Mouse (Mus musculus): Measurements from ENCODE around the gene Ptprs. TPM values are rescaled to one million over a fixed set of nuclear protein-coding genes. Genes with fewer than 3 reads are reported as not detected.
A peak's percentile ranks its signal among the peaks of the same experiment; 100 is the strongest.

Ptprs gene
- total RNA-seq, 2 experiments from 2014 or later = 60.3 to 64.8 TPM

GRCm38 (mm10) chr17:56494480-56494879 lies 18.2 kb upstream of the Ptprs start:
- DNase-seq = no peak
- intact Hi-C loops (cut with DNase I) = no loop called here

- intact Hi-C loops (cut with DNase I) = no loop called here
- no peak for DNase-seq
Observed at GRCm38 (mm10) chr17:56493841-56494240, 17.6 kb upstream of the Ptprs start.

GRCm38 (mm10) chr17:56490438-56491152 lies 14.3 kb upstream of the Ptprs start:
- DNase-seq = no peak
- intact Hi-C loops (cut with DNase I) = no loop called here

DNA sequence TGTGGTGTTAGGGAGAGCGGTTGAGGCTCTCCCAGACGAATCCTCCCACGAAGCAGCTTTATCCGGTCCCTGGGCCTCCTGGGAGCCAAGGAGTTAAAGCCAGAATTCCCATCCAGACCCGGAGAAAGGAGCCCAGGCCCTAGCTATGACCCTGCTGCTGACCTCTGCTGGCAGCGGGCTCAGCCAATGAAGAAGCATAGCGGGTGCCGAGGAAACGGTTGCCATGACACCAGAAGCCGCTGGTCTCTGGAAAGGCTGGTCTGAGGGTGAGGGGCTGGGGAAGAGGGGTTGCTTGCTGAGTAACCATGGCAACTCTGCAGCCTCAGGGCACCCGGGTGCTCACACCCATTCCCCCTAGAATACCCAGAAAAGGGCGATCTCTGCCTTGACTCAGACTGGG lies 11.7 kb upstream of the Ptprs start:
- intact Hi-C loops (cut with DNase I) = no loop called here
- no peak for DNase-seq

DNA sequence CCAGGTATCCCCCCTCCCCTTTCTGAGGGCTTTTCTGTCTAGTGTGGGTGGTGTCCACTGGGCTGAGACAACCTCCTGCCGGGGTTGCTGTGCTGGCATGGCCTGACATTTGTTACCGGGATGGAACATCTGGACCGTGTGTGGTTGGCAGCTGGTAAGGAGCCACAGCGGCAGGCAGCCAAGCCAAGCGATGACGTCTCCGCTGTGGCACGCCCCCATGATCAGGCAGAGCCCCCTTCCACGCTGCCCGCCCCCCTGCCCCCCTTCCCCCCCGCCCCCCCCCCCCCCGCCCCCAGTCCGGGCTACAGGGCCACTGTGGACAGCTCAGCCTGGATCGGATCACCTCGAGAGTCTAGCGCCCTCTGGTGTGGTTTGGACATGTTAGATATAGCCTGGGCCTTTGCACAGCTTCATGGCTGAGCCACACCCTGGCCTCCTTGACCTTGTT lies 11.2 kb upstream of the Ptprs start:
- DNase-seq = peak in 1 of 2 experiments; percentile 69
- intact Hi-C loops (cut with DNase I) = no loop called here

DNA sequence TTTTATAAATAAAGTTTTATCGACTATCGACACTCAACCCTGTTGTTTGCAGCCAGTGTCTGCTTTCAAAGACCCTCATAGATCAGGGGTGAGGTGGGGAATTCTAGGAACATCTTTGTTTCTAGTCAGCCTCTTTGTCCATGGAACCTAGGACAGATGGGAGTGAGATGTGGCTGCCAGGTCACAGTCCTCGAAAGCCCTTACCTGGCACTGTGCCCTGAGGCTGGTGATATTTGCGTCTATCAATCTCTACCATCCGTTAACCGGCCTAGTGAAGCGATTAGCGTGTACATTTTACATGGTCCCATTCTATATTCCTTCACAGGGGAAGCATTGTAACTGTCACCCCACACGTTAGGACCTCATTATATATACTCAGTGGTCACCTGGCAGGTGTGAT lies 9.6 kb upstream of the Ptprs start:
- DNase-seq = no peak
- intact Hi-C loops (cut with DNase I) = no loop called here

DNA sequence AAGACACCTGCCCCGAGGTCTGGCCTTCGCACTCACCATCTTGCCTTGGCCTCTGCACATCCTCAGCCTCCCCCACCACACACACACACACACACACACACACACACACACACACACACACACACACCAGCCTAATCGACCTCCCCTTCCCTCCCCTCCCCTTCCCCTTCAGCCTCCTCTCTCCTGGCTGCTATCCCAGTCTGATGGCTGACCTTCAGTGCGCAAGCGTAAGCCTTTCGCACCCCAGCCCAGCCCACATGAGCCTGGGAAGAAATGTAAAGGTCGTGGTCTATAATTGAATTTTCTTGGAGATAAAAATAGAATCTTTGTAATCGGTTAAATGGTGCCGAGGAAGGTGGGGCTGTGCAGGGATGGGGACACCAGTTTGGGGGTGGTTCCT lies 8.8 kb upstream of the Ptprs start:
- intact Hi-C loops (cut with DNase I) = no loop called here
- DNase-seq = no peak

GRCm38 (mm10) chr17:56482671-56483070 lies 6.4 kb upstream of the Ptprs start:
- DNase-seq = no peak
- intact Hi-C loops (cut with DNase I) = loop anchor here (5.0 kb wide), 1 partner anchor 70 kb away; the partner anchor contains the start of gene Gm20219

DNA sequence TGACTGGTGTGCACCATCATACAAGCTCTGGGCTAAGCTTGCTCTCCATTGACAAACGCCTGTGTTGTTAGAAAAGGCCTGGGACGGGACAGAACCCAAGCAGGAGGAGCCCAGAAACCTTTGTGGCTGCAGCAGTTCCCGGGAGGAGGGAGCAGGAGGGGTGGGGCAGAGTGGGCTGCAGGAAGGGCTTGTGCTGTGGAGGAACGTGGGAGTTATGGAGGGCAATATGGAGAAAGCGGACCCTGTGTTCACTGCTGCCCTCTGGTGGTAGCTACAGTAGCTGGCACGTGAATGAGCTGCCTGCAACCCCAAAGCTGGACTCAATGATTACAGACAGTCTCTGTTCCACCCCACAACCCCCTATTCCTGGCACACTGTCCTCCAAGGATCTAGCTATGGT lies 3.1 kb upstream of the Ptprs start:
- intact Hi-C loops (cut with DNase I) = loop anchor here (1.0 to 2.0 kb wide), 2 partner anchors 55 to 122 kb away; no protein-coding TSS in a partner anchor
- peak; percentile 75 to 87 for DNase-seq

- intact Hi-C loops (cut with DNase I) = loop anchor here (2.0 kb wide), 1 partner anchor 53 kb away; no protein-coding TSS in a partner anchor
- DNase-seq = no peak
Observed at GRCm38 (mm10) chr17:56478191-56478611, 1.9 kb upstream of the Ptprs start.

GRCm38 (mm10) chr17:56477191-56477818 lies 1.0 kb upstream of the Ptprs start:
- DNase-seq = no peak
- intact Hi-C loops (cut with DNase I) = no loop called here

DNA sequence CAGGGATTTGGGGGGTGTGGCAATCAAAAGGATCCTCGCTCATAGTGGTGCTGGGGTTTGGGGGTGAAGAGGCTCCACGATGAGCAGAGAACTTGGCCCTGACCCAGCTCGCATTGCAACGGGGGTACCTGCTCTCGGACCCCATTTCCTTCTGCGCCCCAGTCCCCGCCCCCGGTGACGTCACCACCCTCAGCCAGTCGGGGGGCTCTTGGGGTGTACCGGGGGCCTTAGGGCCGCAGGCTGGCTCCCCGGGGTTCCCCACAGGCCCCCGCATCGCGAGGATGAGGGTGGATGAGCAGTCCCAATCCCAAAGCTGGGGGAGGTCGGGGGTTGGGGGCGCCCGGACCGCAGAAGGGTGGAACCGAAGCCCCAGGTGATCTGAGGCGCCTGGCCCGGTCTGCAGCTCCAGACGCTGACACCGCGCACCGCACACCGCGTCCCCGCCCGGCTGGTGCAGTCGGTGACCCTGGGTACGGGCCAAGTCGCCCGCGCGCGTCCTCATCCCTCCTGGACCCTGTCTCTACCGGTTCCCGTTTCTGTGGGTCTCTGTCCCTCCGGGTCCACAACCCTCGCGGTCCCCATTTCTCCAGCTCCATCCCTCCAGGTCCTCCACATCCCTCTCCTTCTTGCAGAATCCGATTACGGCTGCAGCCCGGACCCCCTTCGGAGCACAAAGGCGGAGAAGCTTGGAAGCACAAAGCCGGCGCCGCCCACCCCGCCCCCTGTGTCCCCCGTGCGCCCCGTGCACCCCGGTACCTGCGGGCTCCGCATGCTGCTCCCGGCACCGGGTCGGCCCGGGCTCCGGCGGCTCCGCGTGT lies 490 bp downstream of the Ptprs start:
- peak in 1 of 2 experiments; percentile 42 for DNase-seq
- intact Hi-C loops (cut with DNase I) = loop anchor here (1.0 kb wide), 1 partner anchor 14 kb away; no protein-coding TSS in a partner anchor

DNA sequence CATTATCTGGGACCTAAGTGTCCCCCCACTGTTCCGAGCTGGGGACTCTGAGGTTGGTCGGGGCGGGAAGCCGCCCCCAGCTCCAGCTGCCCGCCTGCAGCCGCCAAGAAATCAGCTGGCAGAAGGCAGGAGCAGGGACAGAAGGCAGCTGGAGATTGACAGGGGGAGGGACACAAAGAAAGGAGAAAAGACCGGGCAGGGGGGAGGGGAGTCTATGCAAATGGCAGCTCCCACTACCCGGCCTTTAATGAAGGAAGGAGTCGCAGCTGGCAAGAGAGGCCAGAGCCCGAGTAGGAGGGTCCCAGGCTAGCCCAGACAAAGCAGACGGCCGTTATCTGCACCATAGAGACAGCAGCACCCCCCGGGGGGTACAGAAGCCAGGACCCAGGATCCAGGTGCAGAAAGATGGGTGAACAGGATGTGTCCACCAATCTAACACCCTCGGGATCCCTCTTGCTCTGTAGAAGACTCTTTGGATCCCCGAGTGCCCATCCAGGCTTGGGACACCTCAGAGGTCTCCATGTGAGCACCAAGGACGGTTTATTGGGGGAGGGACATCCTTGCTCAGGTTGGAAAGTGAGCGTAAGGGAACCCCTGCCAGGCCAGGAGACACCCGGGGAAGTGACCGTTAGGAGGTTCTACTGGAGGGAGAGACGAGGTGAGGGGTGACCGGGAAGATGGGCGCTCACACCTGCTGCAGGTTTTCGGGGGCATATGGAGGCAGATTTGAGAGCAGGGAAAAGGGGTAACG lies 1.3 kb downstream of the Ptprs start:
- intact Hi-C loops (cut with DNase I) = loop anchor here (1.0 kb wide), 1 partner anchor 14 kb away; no protein-coding TSS in a partner anchor
- peak; percentile 45 to 62 for DNase-seq

DNA sequence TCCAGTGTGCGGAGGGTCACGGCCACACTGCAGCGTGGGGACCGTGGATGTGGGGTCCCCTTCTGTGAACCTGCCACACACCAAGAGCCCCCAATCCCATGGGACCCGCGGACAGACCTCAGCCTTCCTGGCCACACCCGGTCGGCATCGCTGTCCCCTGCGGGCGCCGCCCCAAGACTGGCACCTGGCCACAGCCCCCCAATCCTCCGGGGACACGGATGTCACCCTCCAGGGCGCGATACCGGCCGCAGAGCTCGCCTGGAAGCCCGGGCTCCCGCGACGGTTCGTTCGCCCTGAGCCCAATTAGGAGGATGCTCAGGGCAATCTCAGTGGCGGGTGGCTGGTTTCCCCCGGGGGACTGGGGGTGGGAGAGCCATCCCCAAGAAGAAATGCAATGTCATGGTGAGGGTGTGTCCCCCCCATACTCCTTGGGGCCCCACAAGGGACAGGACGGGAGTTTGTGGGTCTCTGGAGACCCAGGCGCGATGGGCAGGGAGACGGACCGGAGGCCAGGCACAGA lies 1.9 kb downstream of the Ptprs start:
- intact Hi-C loops (cut with DNase I) = no loop called here
- no peak for DNase-seq

GRCm38 (mm10) chr17:56473611-56473905 lies 2.7 kb downstream of the Ptprs start:
- DNase-seq = no peak
- intact Hi-C loops (cut with DNase I) = no loop called here

DNA sequence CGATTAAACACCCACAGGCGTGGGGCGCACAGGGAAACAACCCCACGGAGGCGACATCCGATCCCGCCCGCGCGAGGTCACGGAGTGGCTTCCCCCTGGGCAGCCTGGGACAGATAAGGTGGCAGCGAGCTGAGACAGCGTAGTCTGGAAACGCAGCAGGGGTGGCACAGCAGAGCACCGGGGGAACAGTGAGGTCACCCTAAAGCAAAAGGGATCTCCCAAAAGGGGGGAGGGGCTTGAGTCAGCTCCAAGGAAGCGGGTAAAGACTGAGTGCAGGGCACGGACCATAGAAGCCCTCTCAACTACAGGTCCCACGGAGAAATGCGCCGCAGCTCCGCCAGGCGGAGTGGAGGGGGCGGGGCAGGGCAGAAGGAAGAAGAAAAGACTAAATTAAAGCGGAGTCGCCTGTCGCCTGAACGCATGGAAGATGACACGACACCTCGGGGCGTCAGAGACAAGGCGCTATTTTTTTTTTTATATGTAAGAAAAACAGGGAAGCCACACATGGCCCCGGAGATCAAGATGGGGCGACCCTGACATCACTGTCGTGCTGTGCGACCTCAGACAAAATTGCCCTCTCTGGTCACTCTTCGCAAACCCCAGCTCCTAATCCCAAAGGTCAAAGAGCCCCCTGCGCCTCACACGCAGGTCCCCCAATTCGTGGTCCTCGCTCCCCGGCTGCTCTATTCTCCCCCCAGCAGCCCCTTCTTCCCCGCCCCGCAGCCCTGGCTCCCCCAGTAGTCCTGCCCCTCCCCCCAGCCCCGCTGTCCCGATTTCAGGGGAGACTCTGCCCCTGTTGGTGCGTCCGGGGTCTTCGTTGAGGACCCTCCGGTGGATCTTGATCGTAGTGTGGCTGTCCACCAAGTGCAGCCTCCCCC lies 3.3 kb downstream of the Ptprs start:
- peak; percentile 60 to 73 for DNase-seq

DNA sequence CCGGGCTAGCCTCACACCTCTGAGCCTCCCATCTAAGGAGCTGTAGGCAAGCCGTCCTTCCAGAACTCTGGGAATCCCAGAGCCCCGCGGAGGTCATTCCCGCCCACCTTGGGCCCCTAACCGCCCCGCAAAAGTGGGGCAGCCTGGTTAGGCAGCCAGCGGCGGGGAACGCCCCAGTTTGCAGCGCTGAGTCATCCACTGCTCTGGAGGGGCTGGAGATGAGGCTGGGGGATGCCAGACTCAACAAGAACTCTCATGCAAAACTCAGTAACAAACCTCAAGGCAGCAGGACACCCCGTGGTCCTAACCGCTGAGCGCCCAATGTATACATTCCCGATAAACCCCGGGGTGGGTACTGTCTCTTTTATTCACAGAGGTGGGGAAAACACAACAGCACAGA lies 4.2 kb downstream of the Ptprs start:
- no peak for DNase-seq
- intact Hi-C loops (cut with DNase I) = no loop called here

More for the DNA sequence above, 3.3 kb downstream of the Ptprs start:
- intact Hi-C loops (cut with DNase I) = no loop called here

- intact Hi-C loops (cut with DNase I) = no loop called here
Observed at GRCm38 (mm10) chr17:56471136-56471535, 5.1 kb downstream of the Ptprs start.

DNA sequence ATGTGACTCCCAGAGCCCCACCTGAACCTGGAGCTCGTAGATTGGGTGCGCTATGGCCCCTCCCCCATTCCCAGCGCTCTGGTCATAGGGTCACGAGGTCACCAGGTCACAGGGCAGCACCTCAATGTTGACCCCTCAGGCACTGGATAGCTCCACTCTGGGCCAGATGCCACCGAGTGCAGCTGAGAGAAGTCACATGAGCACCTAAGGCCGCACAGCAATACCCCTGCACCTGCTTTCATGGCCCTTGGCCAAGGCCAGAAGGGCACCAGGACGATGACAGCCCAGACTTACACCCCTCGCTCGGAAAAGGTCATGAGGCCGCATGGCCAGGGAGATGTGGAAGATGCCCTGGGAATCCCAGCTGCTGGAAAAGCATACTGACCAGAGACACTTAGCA lies 5.7 kb downstream of the Ptprs start:
- DNase-seq = no peak
- intact Hi-C loops (cut with DNase I) = no loop called here

More at GRCm38 (mm10) chr17:56471136-56471535, 5.1 kb downstream of the Ptprs start:
- DNase-seq = no peak
